Mouse (Mus musculus) megakaryocyte-erythroid progenitor cell, adult 5-6 weeks (primary cell): ENCODE data around the gene Brsk1. TPM values are rescaled to one million over a fixed set of nuclear protein-coding genes. Genes with fewer than 3 reads are reported as not detected.

Experiments
- ATAC-seq: replicated peaks from 2 replicates; pipeline ENCODE4 v1.8.0; 2016; ENCODE audit warnings: mild to moderate bottlenecking, inconsistent platforms; ENCODE audit not compliant: severe bottlenecking, poor library complexity, low FRiP score, low TSS enrichment
- total RNA-seq, 2 experiments: library from RNA; stranded (forward) in 1 of 2; stranded (reverse) in 1 of 2; fragments of 200-1000, 215-1000 nt in 1 of 2; fragments of >200 nt in 1 of 2; fragmentation: Nextera tagmentation in 1 of 2; gene quantifications; 2 replicates each; pipeline ENCODE4 v1.2.3; 2014 to 2017

Gene Brsk1
- total RNA-seq, 2 experiments from 2014 or later: not detected

GRCm38 (mm10) chr7:4724359-4724758, 34.0 kb downstream of the Brsk1 start:
- 0 out of 2 replicates have a peak, but pooled peaks have one; percentile 25 for ATAC-seq

- 0 out of 2 replicates have a peak, but pooled peaks have one; percentile 7 for ATAC-seq
Measured at GRCm38 (mm10) chr7:4725169-4725568, 34.8 kb downstream of the Brsk1 start, which contains the start of gene Tmem150b. TSS of gene Tmem150b (minus strand) at chr7:4725249.

GRCm38 (mm10) chr7:4731090-4731489, 40.7 kb downstream of the Brsk1 start:
- ATAC-seq: no peak

- ATAC-seq: peak; percentile 93
Measured at GRCm38 (mm10) chr7:4732968-4733392, 42.6 kb downstream of the Brsk1 start.

GRCm38 (mm10) chr7:4739041-4739543, 48.7 kb downstream of the Brsk1 start:
- no peak for ATAC-seq

GRCm38 (mm10) chr7:4739544-4740275, 49.3 kb downstream of the Brsk1 start, which contains the start of gene Kmt5c:
TSS of gene Kmt5c (plus strand) at chr7:4740115.
- peak; percentile 84 for ATAC-seq

GRCm38 (mm10) chr7:4740309-4740727, 49.9 kb downstream of the Brsk1 start:
- no peak for ATAC-seq

- ATAC-seq: 0 out of 2 replicates have a peak, but pooled peaks have one; percentile 34
Measured at GRCm38 (mm10) chr7:4741151-4741550, 50.7 kb downstream of the Brsk1 start.

- ATAC-seq: no peak
Measured at GRCm38 (mm10) chr7:4741672-4742481, 51.5 kb downstream of the Brsk1 start.

GRCm38 (mm10) chr7:4742482-4742819, 52.0 kb downstream of the Brsk1 start:
- no peak for ATAC-seq

GRCm38 (mm10) chr7:4743354-4743753, 53.0 kb downstream of the Brsk1 start:
- no peak for ATAC-seq

- no peak for ATAC-seq
Measured at GRCm38 (mm10) chr7:4744886-4745285, 54.5 kb downstream of the Brsk1 start.

GRCm38 (mm10) chr7:4746326-4746980, 56.0 kb downstream of the Brsk1 start:
- ATAC-seq: no peak

- ATAC-seq: peak; percentile 64
Measured at GRCm38 (mm10) chr7:4747156-4747899, 56.9 kb downstream of the Brsk1 start.

GRCm38 (mm10) chr7:4748321-4748720, 57.9 kb downstream of the Brsk1 start:
- no peak for ATAC-seq

GRCm38 (mm10) chr7:4749169-4749568, 58.8 kb downstream of the Brsk1 start:
- ATAC-seq: no peak

GRCm38 (mm10) chr7:4751971-4752820, 61.8 kb downstream of the Brsk1 start:
- peak; percentile 56 for ATAC-seq
